Mouse (Mus musculus) liver, postnatal 0 days (tissue): ENCODE measurements around the gene Nlrc3.

Source experiments
- CTCF ChIP-seq: sonication (generic); IDR thresholded peaks from 2 replicates; pipeline ENCODE4 v1.5.1; 2016; ENCODE audit warnings: antibody characterized with exemption, low read depth
- EP300 ChIP-seq: IDR thresholded peaks from 2 replicates; pipeline ENCODE4 v1.6.1; 2016; ENCODE audit warnings: antibody characterized with exemption, low read depth, mild to moderate bottlenecking

GRCm38 (mm10) chr16:3976712-3977111, 280 bp upstream of the Nlrc3 start:
- no peak for TF ChIP-seq CTCF
- no peak for TF ChIP-seq EP300
